Mouse (Mus musculus) thymus, adult 18-20 months (tissue): ENCODE measurements around the gene Fgfr2.

Source experiments
- DNase-seq, 2 experiments: peaks; one replicate each; pipeline ENCODE4 v3.0.0; 2022; ENCODE audit warnings: mixed read lengths in 2 of 2

Fgfr2 gene

DNA sequence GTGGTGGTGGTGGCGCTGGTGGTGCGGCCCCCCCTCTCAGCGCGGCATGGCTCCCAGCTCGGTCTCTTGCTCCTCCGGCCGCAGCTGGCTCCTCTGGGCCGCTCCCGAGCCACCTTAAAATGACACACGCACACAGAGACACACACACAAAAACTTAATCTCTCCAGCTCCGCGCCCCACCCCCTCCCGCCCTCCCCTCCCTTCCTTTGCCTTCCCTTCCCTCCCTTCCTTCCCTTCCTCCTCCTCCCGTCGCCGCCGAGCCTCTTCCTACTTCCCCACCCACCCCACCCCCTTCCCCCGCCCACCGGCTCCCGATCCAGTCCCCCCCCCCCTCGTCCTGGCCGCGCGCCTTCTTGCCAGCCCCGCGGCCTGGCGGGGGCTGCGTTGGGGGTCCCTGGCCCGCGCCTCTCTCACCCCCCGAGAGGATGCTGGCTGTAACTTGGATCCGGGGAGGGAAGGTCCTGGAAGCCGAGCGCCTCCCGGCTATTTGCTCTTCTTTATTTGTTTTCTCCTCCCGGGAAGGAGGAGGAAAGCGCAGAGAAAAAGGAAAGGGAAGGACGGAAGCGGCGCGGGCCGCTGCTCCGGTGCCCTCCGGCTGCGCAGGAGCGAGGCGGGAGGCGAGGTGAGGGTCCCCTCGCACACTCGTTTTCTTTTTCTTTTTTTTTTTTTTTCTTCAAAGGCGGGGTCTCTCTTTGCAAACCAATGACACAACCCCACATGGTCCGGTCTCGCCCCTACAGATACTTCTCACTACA, at the start of gene Fgfr2:
Fgfr2 (minus strand) TSS at position 107 of the 755 bp plus-strand sequence.
- DNase-seq: no peak

DNA sequence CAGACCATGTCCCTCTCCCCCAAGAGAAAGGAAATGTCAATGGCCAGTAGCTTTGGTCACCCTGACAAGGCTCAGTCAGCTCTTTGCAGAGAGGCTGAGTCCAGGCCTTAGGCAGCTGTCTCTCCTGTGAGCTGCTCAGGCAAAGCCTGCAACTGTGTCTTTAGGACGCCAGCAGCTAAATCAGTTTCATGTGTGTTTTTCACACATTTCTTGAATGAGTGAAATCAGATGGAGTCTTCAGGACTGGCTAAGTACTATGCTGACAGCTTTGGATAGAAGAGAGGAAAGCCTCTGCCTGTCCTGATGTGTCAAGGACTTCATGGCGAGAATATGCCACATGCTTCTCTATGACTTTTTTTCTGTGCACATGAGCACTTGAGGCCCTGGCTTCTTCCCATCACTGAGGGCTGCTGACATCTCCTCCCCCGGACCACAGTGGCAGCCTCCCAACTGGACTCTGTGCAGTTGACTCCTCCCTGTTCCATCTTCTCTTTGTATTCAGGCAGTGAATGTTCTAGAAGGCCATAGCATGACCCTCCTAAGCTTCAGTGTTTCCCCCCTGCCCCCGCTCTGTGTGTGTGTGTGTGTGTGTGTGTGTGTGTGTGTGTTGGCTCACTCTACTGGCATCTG, 48.4 kb upstream of the Fgfr2 start:
- no peak for DNase-seq

DNA sequence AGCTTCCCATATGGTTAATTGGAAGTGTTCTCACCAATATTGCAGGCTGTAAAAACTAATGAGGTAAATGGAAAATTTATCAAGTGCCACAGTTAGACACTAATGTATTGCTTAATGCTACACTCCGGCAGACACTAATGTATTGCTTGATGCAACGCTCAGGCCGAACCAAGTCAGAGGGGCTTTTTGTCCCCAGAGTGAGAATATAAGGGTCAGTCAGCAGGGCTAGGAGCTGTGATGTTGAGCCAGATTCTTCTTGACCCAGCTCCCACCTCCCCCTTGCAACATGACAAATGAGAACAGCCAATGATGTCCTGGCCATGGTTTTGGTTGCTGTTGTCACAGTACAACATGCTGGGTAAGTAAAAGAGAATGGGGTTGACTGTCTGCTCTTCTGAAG, 45.8 kb upstream of the Fgfr2 start:
- DNase-seq: no peak

DNA sequence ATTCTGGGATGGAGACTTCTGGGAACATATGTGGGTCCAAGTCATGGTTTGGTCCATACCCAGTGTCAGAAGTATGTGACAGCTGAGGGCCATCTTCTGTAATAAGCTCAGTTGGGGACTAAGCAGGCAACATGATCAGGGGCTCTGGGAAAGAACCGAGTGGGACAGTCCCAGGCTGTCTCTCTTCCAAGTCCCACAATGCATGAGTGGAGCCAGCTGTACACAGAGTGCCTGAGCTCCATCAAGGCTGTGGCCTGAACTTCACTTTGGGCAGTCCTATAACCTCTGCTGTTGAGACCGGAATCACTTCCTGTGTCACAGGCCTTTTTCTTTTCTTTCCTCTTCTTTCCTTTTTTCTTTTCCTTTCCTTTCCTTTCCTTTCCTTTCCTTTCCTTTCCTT, 44.8 kb upstream of the Fgfr2 start:
- DNase-seq: no peak

DNA sequence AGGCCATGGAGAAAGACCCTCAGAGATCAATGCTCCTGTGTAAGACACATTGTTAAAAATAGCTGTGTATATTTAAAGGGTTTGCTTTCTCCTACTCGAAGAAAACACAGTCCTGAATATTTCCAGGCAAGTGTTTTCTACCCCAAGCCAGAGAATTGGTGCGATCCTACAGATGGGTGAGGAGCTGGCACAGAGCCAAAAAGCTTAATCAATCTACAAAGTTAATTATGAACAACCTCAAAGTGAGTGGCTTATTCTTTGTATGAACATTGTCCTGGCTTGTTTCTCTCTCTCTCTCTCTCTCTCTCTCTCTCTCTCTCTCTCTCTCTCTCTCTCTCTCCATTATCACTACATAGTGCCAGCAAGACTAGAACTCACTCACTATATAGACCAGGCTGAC, 41.6 kb upstream of the Fgfr2 start:
- DNase-seq: no peak

DNA sequence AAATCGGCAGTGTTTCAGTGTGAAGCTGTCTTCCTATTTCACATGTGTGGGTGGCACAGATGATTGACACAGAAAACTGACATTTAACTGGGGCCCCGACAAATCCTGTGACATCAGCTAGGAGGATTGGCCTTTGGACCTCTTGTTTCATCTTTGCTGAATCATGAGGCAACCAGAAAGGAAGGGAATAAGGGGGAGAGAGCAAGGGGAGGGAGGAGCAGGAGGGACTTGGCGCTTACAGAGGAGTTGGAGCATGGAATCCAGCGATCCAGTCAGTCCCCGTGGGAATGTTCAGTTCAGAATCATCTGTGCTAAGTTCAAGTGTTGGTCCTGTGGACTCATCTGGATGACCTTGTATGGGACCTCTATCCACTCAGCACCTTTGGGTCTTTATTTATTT, 39.9 kb upstream of the Fgfr2 start:
- no peak for DNase-seq

DNA sequence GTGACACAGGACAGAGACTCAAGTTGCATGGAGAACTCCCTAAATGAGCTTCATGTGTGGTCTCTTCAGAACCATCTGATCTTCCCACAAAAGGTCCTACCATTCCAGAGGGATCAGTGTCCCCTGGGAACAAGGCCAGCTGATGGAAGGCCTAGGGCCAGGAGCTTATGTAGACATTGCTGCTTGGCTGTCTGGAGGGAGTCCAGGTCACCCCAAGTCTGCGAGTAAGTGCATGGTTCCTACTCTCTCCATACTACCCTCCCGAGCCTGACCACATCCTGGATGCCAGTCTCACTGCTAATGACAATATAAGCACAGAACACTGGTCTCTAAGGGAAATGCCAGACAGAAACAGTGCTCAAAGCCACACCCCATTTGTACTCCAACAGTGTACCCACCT, 39.0 kb upstream of the Fgfr2 start:
- no peak for DNase-seq

DNA sequence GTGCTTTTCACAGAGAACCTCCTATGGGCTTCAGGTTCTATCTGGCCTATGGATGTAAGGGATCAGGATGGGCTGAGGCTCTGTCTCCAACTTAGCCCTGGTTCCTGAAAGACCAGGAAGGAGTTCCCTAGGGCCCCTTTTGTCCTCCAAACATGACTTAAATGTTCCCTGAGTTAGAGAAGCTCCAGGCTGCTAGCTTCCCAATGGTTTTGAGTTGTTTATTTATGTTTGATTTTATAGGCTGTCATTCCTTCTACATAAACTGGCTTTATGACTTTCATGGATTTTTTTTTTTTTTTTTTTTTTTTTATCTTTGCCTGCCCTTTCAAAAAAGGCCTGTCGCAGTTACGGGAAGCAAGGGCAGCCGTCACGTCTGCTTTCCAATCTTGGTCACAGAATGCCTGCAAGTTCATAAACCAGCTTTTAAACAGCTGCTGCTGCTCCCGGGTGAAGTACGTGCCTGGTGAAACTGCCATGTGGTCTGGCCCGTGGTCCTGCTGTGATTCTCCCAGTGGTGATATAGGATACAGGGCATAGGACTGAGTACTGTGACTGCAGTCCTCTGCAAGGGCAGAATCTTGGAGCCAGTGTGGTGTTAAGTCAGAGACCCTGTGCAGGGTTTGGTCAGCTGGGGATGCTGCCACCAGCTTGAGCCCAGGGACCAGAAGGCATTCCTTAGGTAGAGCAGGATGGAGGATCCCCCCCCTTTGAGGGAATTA, 38.4 kb upstream of the Fgfr2 start:
- DNase-seq: no peak

DNA sequence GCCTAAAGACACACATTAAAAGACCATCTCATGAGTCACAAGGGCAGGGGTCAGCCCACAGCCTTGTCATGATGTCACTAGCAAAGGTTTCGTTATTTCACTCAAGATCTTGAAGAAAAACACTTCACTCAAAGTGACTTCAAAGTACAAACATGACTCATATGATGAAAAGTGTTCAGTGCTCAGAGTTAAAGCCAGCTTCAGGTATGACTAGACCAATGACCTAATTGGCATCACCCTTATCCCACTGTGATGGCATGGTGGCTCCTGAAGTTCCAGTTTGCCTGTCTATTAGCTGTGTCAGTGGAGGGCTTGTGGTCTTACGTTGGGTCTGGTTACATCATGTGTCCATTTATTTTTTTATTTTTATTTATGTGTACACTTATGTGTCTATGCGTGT, 36.4 kb upstream of the Fgfr2 start:
- DNase-seq: no peak

DNA sequence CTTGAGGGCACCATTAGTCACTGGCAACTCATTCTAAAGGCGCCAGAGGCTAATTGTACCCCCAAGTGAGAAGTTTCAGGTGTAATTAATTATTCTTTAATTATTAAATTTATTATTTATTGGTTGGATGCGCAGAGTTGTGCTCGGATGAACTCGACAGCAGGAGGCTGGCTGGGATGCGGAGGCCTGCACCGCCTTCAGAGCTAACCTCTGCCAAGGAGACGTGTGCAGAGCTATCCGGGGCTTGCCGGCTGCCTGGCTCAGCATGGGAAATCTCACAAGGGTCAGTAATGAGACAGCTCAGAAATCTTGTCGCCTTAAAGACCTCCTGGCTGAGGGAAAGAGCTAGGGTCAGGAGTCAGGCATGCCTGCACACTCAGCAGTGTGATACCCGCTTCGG, 32.5 kb upstream of the Fgfr2 start:
- DNase-seq: no peak

DNA sequence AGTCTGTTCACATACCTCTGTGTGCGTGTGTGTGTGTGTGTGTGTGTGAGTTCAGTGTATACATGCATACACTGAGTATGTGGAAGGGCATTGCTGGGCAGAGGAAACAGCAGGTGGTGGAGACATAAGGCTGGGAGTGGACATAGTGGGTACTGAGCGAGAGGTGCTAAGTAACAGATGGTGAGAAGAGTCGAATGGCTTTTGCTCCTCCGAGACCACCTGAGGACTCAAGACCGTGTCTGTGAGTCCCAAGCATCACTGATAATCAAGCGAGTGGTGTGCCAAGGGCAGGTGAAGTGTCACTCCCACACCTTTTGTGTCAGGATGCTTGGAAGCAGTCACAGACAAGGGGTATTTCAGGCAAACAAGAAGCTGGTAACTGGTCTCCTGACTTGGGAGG, 31.7 kb upstream of the Fgfr2 start:
- no peak for DNase-seq

DNA sequence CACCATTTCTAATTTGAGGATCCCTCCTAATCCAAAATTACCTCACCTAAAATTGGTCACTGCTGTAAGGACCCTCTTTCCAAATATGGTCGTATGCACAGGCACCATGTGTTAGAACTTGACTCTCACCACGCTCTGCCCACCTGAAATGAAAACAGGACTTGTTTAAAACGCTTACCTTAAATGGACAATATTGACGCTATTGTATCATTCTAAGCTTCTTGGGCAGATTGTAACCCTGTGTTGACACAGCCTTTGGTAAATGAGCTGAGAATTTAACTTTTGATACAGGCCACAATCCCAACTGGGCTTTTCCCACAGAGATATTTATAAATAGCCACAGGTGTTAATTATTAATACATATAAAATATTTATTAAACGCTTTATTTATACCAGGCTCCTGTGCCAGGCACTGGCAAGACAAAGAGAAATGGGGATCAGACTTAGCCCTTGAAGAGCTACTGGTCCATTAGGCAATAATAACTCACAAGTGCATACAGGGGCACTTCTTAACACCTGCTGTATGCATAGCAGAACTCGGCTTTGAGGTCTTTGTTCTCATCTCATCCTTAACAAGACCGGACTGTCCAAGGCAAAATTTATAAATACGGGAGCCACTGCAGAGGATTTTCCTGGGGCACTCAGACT, 16.7 kb upstream of the Fgfr2 start:
- DNase-seq: no peak

DNA sequence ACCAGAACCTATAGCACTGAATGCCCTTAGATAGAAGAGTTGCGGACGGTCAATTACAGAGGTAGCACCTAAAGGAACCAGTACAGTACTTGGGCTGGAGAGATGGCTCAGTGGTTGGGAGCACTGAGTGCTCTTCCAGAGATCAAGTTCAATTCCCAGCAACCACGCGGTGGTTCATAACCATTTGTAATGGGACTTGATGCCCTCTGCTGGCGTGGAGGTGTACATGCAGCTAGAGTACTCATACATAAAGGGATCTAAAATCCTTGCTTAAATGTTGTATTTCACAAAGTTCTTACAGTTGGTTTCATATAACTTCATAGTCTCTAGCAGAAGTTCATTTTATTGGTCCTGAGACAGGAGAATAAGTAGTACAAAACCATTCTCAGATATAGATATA, 10.4 kb upstream of the Fgfr2 start:
- no peak for DNase-seq

DNA sequence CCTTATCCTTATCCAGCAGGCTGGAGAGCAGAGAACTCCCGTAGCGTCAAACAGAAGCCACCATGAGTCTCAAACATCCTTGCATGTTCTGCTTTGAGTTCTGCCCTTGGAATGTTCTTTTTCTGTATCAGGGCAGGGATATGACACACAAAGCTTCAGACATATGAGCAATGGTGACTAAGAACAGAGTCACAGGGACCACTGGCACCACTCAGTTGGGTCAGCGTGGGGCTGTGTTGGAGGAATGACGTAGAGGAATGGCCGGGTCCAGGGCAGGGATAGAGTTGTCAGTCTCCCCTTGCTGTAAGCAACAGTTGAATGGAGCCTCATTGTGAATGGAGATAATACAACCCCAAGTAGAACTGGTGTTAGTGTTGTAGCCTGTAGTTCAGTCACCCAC, 9.6 kb upstream of the Fgfr2 start:
- no peak for DNase-seq

DNA sequence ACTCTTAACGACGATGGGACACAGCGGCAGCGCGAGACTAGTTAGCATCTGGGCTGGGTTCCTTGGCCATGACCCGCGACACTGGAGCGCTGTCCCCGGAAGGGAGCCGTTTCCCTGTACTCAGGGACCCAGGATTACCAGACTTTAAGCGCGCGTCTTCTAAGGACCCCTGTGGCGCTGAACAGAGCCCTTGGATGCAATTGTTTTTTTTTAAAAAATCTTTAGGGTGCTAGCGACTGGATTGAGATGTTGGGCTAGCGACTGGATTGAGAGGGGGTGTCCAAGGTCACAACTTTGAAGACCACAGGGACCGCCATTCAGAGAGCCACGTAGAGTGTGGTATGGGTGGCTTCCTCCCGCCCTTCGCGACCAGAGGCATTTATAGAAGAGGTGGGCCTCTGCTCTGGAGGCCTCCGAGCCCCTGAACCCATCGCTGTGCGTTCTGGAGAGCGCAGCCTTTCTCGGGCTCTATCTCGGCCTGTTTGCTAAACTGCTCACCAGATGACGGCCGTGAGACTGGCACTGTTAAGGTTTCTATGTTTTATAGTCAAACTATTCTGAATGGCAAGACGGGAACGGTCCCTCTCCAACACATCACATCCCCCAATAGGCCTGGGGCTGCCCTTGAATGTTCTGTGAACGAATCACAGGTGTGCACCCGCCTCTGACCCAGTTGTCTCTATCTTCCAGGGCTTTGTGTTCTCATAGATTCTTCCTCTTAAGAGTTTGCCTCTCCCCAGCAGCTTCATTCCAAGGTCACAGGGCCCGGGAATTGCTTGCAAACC, 1.7 kb upstream of the Fgfr2 start:
- DNase-seq: no peak

DNA sequence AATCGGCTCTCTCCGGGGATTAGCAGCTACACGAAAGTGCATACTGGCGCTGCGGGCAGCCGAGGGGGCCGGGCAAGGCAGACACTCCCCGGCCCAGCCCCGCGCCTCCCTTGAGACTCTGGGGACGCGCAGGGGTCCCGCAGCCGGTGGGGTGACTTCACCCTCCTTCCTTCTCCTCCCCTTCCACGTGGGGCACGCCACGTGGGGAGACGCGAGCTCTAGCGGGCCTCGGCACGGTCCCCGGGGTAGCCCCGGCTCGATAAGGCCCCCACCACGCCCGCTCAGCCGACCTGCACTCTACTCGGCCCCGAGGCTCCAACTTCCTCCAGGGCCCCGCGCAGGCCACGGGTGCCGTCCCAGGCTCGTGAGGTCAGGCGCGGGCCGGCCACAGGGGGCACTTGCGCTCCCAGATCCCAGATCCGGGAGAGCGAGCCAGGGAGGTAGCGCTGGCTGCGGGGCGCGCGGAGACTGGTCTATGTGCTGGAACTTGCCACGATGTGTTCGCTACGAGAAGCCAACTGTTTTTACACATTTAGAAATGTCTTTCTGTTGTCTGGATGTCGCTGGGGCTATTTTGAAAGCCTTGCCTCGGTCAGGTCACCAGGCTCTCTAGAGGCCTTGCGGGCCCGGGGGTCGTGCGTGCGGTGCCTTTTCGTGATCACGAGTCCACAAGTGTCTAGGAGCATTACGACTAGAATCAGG, 1.0 kb upstream of the Fgfr2 start, which contains the start of gene Ctbp2:
Ctbp2 (minus strand) TSS at position 356 of the 702 bp plus-strand sequence.
- no peak for DNase-seq

DNA sequence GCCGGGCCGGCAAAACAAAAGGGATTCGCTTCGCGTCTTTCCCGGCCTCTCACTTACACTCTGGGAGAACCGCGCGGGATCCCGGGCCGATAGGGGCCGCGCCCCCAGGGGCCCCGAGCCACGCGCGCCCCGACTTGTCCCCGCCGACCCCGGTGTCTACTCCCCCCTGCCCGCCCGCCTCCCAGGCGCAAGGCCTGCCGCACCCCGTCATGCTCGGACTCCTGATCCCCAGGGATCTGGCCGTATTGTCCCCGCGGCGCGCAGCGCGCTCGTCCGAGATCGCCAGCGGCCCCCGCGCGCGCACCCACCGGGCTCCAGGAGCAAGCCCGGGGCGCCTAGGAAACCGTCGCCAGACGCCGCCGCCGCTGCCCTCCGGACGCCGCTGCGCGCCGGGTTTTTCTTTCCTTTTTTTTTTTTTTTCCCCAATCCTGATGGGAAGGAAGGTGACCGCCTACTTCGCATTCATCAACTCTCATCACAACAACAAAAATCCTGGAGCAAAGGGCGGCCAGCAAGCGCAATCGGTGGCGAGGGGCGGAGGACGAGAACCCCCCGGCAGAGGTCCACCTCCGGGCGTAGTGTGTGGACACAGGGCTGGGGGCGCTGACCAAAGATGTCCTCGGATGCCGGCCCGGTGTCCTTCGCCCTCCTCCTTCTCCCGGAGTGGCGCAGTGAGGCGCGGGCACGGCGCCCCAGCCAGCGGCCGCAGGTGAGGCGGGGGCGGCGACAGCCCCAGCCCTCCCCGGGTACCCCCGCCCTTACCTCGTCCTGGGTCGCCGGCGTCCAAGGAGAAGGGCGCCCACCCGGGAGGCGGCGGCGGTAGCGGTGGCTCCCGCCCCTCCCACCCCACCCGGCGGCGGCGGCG, 539 bp downstream of the Fgfr2 start:
- no peak for DNase-seq

DNA sequence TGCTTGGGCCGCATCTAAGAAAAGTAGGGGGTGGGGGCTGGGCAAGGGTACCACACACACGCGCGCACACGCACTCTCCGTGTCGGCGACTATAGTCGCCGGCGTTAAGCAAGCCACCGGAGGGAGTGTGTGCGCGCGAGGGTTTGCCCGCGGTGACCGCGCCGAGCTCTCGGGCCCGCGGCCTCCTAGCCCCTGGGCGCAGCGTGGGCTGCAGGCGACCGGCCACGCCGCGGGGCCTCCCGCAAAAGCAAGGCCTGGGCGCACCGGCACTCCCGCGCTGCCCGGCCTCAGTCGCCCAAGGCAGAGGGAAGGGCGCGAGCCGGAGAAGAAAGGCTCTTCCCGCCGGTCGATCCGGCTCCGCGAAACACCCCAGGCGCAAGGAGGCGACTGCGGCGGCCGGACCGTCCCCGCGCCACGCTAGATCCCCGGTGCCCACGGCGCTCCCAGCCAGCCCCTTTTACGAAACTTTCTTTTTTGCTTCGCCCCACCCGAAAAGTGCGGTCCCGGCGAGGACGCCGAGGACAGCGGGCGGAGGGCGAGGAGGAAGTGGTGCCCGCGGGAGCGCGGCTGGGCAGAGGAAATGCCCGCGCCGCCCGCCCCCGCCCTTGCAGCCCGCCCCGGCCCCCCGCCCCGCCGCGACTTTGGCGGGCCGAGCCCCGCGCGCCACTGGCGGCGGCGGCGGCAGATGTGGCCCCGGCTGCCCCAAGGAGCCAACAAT, 1.3 kb downstream of the Fgfr2 start:
- no peak for DNase-seq

DNA sequence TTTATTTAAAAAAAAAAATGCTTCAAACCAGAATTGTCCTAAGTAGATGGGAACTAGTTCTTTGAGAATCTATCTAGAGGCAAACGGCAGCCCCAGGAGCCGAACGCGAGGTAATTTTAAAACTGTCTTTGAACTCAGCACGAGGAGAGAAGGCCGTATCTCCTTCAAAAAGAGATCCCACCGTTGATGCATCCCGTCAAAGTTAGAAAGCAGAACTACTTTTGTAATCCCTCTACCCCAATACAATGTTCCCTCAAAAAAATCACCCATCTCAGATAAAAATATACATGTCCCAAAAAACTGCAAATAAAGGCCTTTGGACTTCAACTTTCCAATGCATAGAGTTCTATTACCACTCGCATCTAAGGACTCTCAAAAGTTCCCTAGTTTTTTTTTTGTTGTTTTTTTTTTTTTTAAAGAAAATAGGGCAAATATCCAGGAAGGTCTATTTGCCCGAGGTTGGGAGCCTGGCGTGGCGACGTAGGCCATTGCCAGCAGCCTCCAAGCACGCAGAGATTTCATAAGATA, 2.0 kb downstream of the Fgfr2 start:
- no peak for DNase-seq

DNA sequence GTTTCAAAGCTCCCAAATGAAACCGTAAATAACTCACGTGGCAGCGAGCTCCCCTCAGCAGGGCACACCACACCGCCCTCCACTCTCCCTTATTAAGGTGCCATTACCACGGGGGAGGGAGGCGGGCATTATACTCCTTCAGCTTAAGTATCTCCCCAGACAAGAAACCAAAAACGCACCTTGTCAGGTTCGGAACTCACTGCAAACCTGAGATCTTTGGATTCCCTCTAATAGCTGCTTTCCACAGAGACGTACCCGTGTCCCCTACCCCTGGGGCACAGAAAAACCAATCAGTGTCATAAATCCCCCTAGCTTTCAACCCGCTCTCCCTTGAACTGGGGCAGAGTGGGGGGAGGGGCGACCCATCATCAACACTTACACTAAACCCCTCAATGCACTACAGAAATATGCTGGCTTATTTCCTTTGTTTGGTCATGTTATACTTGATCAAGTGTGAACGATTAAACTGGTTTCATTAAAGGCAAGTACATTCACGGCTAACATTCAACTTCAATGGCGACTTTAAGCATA, 2.9 kb downstream of the Fgfr2 start:
- DNase-seq: no peak
